Mouse (Mus musculus) adrenal gland, adult 18-20 months (tissue): Measurements from ENCODE around the gene Lifr. TPM values are rescaled to one million over a fixed set of nuclear protein-coding genes. Genes with fewer than 3 reads are reported as not detected.

Experiments used
- DNase-seq, 2 experiments: peaks; one replicate each; pipeline ENCODE4 v3.0.0; 2021 to 2022; ENCODE audit warnings: low spot score in 2 of 2
- total RNA-seq, 2 experiments: library from RNA; stranded (reverse); gene quantifications; 1 replicate in 1 of 2; 2 replicates in 1 of 2; pipeline ENCODE4 v1.2.3; 2021

The Lifr gene
- total RNA-seq, 2 experiments from 2014 or later = 39.1 to 43.0 TPM

DNA sequence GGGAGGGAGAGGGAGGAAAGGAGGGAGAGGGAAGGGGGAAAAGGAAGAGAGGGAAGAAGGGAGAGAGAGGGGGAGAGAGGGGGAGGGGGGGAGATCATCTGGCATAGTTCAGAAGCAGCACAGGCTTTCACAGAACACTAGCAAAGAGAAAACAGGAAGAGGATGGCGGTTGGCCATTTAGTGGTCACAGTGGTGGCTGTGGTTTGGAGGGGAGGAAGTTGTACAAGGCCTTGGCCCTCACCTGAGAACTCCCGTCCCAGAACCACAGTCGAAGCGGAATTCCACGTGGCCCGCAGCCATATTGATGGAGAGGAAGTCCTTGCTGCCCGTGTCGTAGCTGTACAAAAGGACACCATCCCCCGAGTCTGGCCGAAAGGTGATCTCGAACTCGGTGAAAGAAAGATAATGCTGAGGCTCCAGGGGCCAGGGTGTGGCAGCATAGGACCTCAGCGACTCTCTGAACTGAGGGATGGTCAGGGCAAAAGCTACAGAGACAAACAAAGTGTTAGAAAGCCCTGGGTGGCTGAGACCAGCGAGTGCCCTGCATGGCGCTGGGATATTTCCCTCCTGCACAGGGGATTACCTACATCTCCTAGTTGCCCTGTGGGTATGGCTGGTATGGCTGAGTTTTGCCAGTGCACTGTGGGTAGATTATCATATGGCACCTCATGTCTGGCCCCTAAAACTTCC lies 151.9 kb downstream of the Lifr start:
- no peak for DNase-seq

Other genes starting within 250 kb of the Lifr start
- gene Osmr, start 215.6 kb upstream of the Lifr start, total RNA-seq = 10 to 100 TPM in 1 of 2 experiments, 1 to 10 TPM in 1; 6.1 to 11.9 TPM